Mouse (Mus musculus): Measurements from ENCODE around the gene Pgd.
A peak's percentile ranks its signal among the peaks of the same experiment; 100 is the strongest.
"Not testable (repeated sequence)": the region's sequence is repeated elsewhere in the genome, so short reads cannot be mapped to it uniquely, and the experiment has no call there.

Gene Pgd

GRCm38 (mm10) chr4:149131789-149132565, 34.6 kb downstream of the Pgd start:
- DNase-seq (ENCODE audit: low spot score): no peak

GRCm38 (mm10) chr4:149131021-149131752, 35.4 kb downstream of the Pgd start:
- no peak for DNase-seq (ENCODE audit: low spot score)

- DNase-seq (ENCODE audit: low spot score): no peak
These were observed 38.1 kb downstream of the Pgd start for GRCm38 (mm10) chr4:149128467-149128866.

- no peak for DNase-seq (ENCODE audit: low spot score)
These were observed 39.9 kb downstream of the Pgd start, which contains the start of gene Cort for GRCm38 (mm10) chr4:149126663-149127062. Gene Cort (minus strand): TSS chr4:149126763.

- DNase-seq (ENCODE audit: low spot score): no peak
These were observed 40.5 kb downstream of the Pgd start for GRCm38 (mm10) chr4:149126115-149126509.

GRCm38 (mm10) chr4:149125341-149126114, 41.0 kb downstream of the Pgd start:
- DNase-seq (ENCODE audit: low spot score): no peak

- no peak for DNase-seq (ENCODE audit: low spot score)
These were observed 43.1 kb downstream of the Pgd start for GRCm38 (mm10) chr4:149123432-149123831.

GRCm38 (mm10) chr4:149119978-149120562, 46.5 kb downstream of the Pgd start:
- DNase-seq (ENCODE audit: low spot score): not testable (repeated sequence)

GRCm38 (mm10) chr4:149103875-149104561, 62.6 kb downstream of the Pgd start, which contains the start of gene Dffa:
Gene Dffa (plus strand): TSS chr4:149104146.
- DNase-seq (ENCODE audit: low spot score): peak; percentile 86

- no peak for DNase-seq (ENCODE audit: low spot score)
These were observed 65.1 kb downstream of the Pgd start for GRCm38 (mm10) chr4:149101456-149101855.

GRCm38 (mm10) chr4:149100449-149100848, 66.1 kb downstream of the Pgd start:
- not testable (repeated sequence) for DNase-seq (ENCODE audit: low spot score)
